Mouse (Mus musculus): ENCODE data around the gene Vmn2r28.
"Not testable (repeated sequence)": the region's sequence is repeated elsewhere in the genome, so short reads cannot be mapped to it uniquely, and the experiment has no call there.

The Vmn2r28 gene

GRCm38 (mm10) chr7:5493856-5494255 is at the start of gene Vmn2r28:
Vmn2r28 (minus strand) TSS chr7:5493956.
- DNase-seq (ENCODE audit: low spot score in 2 of 2): not testable (repeated sequence)

- DNase-seq (ENCODE audit: low spot score in 2 of 2): not testable (repeated sequence)
Observed at GRCm38 (mm10) chr7:5540770-5541436, 47.1 kb upstream of the Vmn2r28 start.

GRCm38 (mm10) chr7:5456674-5457073 is 37.1 kb downstream of the Vmn2r28 start, which contains the start of gene Vmn1r59:
Vmn1r59 (minus strand) TSS chr7:5456774.
- no peak for DNase-seq (ENCODE audit: low spot score in 2 of 2)

- DNase-seq (ENCODE audit: low spot score in 2 of 2): not testable (repeated sequence)
Observed at GRCm38 (mm10) chr7:5454011-5454410, 39.7 kb downstream of the Vmn2r28 start.

- no peak for DNase-seq (ENCODE audit: low spot score in 2 of 2)
Observed at GRCm38 (mm10) chr7:5448627-5449026, 45.1 kb downstream of the Vmn2r28 start.
